Mouse (Mus musculus) CH12.LX (cell line): ENCODE results near the gene Rock2. TPM values are rescaled to one million over a fixed set of nuclear protein-coding genes. Genes with fewer than 3 reads are reported as not detected.

Experiments used
- DNase-seq: peaks from one replicate; pipeline ENCODE4 v3.0.0-alpha.2; 2013; ENCODE audit errors: extremely low read depth
- H3K27ac ChIP-seq: 2 replicates; pipeline ENCODE4 v1.5.1; 2012; ENCODE audit warnings: low read depth, mild to moderate bottlenecking, control low read depth, moderate library complexity; ENCODE audit not compliant: insufficient read depth
- H3K27me3 ChIP-seq: replicated peaks from 2 replicates; pipeline ENCODE3; 2012; ENCODE audit warnings: inconsistent platforms
- H3K36me3 ChIP-seq, 2 experiments: replicated peaks in 1 of 2; 2 replicates each; pipeline versions ENCODE3 to v1.6.1; 2012; ENCODE audit warnings: inconsistent platforms in 1 of 2, low read length in 1 of 2, mild to moderate bottlenecking in 1 of 2, mixed read lengths in 1 of 2, moderate library complexity in 1 of 2; ENCODE audit not compliant: control insufficient read depth in 1 of 2, insufficient read depth in 1 of 2
- H3K4me1 ChIP-seq, 2 experiments: 2 replicates each; pipeline ENCODE4 v1.6.1; 2012; ENCODE audit warnings: inconsistent platforms in 1 of 2, moderate library complexity in 1 of 2; ENCODE audit not compliant: insufficient read depth in 2 of 2, control insufficient read depth in 1 of 2
- H3K4me2 ChIP-seq: 2 replicates; pipeline ENCODE4 v1.6.1; 2012; ENCODE audit warnings: low read depth, mild to moderate bottlenecking, control low read depth; ENCODE audit not compliant: poor library complexity, insufficient read depth, severe bottlenecking
- H3K4me3 ChIP-seq, 3 experiments: fragments of 150-350 bp in 1 of 3; sonication (generic) in 1 of 3; replicated peaks in 1 of 3; 2 replicates each; pipeline versions ENCODE3 to v1.5.1; 2011 to 2012; ENCODE audit warnings: low read depth in 2 of 3, low read length in 2 of 3, mild to moderate bottlenecking in 2 of 3, moderate library complexity in 2 of 3, control low read depth in 1 of 3, improper control_type of control experiment in 1 of 3, inconsistent platforms in 1 of 3, mixed read lengths in 1 of 3; ENCODE audit not compliant: poor library complexity in 1 of 3
- H3K79me2 ChIP-seq: replicated peaks from 2 replicates; pipeline ENCODE4 v1.6.1; 2012; ENCODE audit warnings: mild to moderate bottlenecking, moderate library complexity; ENCODE audit not compliant: control insufficient read depth, poor library complexity, insufficient read depth, severe bottlenecking; ENCODE audit errors: extremely low read depth
- H3K9ac ChIP-seq: 2 replicates; pipeline ENCODE4 v1.6.1; 2012; ENCODE audit warnings: low read depth, mild to moderate bottlenecking, control low read depth, moderate library complexity; ENCODE audit not compliant: insufficient read depth
- H3K9me3 ChIP-seq: replicated peaks from 2 replicates; pipeline ENCODE3; 2012; ENCODE audit warnings: low read length, inconsistent platforms, mixed read lengths
- CHD1 ChIP-seq: IDR thresholded peaks from 2 replicates; pipeline ENCODE4 v1.6.1; 2012; ENCODE audit warnings: low read depth, low read length, improper control_type of control experiment, inconsistent platforms
- CHD2 ChIP-seq: IDR thresholded peaks from 2 replicates; pipeline ENCODE4 v1.6.1; 2011; ENCODE audit warnings: low read length, improper control_type of control experiment
- ELF1 ChIP-seq: IDR thresholded peaks from 2 replicates; pipeline ENCODE4 v1.6.1; 2014; ENCODE audit warnings: low read depth, mild to moderate bottlenecking, inconsistent platforms, low read length, improper control_type of control experiment
- IRF4 ChIP-seq: IDR thresholded peaks from 2 replicates; pipeline ENCODE4 v1.6.1; 2014; ENCODE audit warnings: low read depth, mild to moderate bottlenecking, inconsistent platforms, low read length, improper control_type of control experiment
- JUN ChIP-seq: IDR thresholded peaks from 2 replicates; pipeline ENCODE4 v1.6.1; 2011; ENCODE audit warnings: low read depth, mild to moderate bottlenecking, low read length, improper control_type of control experiment, moderate library complexity; ENCODE audit not compliant: insufficient read depth
- JUND ChIP-seq: conservative IDR thresholded peaks from 2 replicates; pipeline ENCODE4 v1.6.1; 2011; ENCODE audit warnings: low read depth, low read length, improper control_type of control experiment
- KAT2A ChIP-seq: IDR thresholded peaks from 2 replicates; pipeline ENCODE4 v1.6.1; 2012; ENCODE audit warnings: low read length, improper control_type of control experiment, inconsistent platforms; ENCODE audit not compliant: insufficient replicate concordance
- MEF2A ChIP-seq: IDR thresholded peaks from 2 replicates; pipeline ENCODE4 v1.6.1; 2014; ENCODE audit warnings: low read depth, mild to moderate bottlenecking, inconsistent platforms, low read length, improper control_type of control experiment, borderline replicate concordance
- PAX5 ChIP-seq: IDR thresholded peaks from 2 replicates; pipeline ENCODE4 v1.6.1; 2012; ENCODE audit warnings: low read length, inconsistent platforms, mixed read lengths
- RAD21 ChIP-seq: IDR thresholded peaks from 2 replicates; pipeline ENCODE4 v1.6.1; 2011; ENCODE audit warnings: low read depth, mild to moderate bottlenecking, low read length, improper control_type of control experiment, moderate library complexity
- SMC3 ChIP-seq: IDR thresholded peaks from 2 replicates; pipeline ENCODE4 v1.6.1; 2011; ENCODE audit warnings: low read depth, low read length, improper control_type of control experiment
- UBTF ChIP-seq: IDR thresholded peaks from 2 replicates; pipeline ENCODE4 v1.6.1; 2012; ENCODE audit warnings: low read depth, mild to moderate bottlenecking, inconsistent platforms, low read length, improper control_type of control experiment, moderate library complexity
- ZC3H11A ChIP-seq: IDR thresholded peaks from 2 replicates; pipeline ENCODE4 v1.6.1; 2012; ENCODE audit warnings: low read depth, mild to moderate bottlenecking, inconsistent platforms, low read length, improper control_type of control experiment
- ZKSCAN1 ChIP-seq: IDR thresholded peaks from 2 replicates; pipeline ENCODE4 v1.6.1; 2012; ENCODE audit warnings: low read depth, inconsistent platforms, low read length, improper control_type of control experiment, borderline replicate concordance
- ZMIZ1 ChIP-seq: IDR thresholded peaks from 2 replicates; pipeline ENCODE4 v1.6.1; 2012; ENCODE audit warnings: low read depth, mild to moderate bottlenecking, inconsistent platforms, low read length, improper control_type of control experiment
- ZNF384 ChIP-seq: IDR thresholded peaks from 2 replicates; pipeline ENCODE4 v1.6.1; 2012; ENCODE audit warnings: low read depth, low read length, improper control_type of control experiment, inconsistent platforms
- dilution Hi-C: fragments of 300-500 bp; cut with MboI; formaldehyde crosslinking; loops from 2 replicates; pipeline ENCODE4 v1.14.3; 2020; ENCODE audit warnings: low sequenced_read_pairs; ENCODE audit not compliant: extremely low pct_unique_long_range_greater_than_20kb, extremely low pct_ligation_motif_present
- in situ Hi-C: fragments of 300-500 bp; cut with MboI; formaldehyde crosslinking; loops from 3 replicates; pipeline ENCODE4 v1.14.3; 2019; ENCODE audit warnings: low sequenced_read_pairs, low pct_ligation_motif_present, low pct_unique_long_range_greater_than_20kb, mixed read lengths
- polyA plus RNA-seq: library from polyadenylated mRNA; unstranded; fragments of >175 nt; gene quantifications from 2 replicates; pipeline ENCODE4 v1.2.1, GENCODE M21; 2012; ENCODE audit warnings: low read depth; ENCODE audit not compliant: insufficient read length
- total RNA-seq, 2 experiments: library from RNA; depleted of rRNA; stranded (reverse); fragments of 300-350 nt in 1 of 2; fragments of >200 nt in 1 of 2; gene quantifications; 2 replicates each; pipeline ENCODE4 v1.2.3; 2012 to 2014

Rock2 gene
- total and polyA plus RNA-seq, 3 experiments, result 39.1 to 49.9 (median 40.3) TPM

- in situ Hi-C loops (no loop called here), dilution Hi-C loops (no loop called here)
- Histone ChIP-seq H3K27ac (no peak overlapping the region), H3K9ac (no peak overlapping the region), H3K9me3 (no peaks in the 10 kb centered on the region), H3K36me3 (peaks cover 23 to 68% of the 10 kb centered on the region in 2 experiments), H3K4me2 (no peak overlapping the region), H3K79me2 (peaks cover 57% of the 10 kb centered on the region), H3K4me3 (no peak overlapping the region), H3K4me1 (no peaks in the 10 kb centered on the region; a peak in 1 of 4 replicates), H3K27me3 (no peaks in the 10 kb centered on the region)
- TF ChIP-seq ZC3H11A, result no peak
- DNase-seq, result no peak
Measured at GRCm38 (mm10) chr12:16927889-16928288, 33.2 kb downstream of the Rock2 start.

- dilution Hi-C loops (no loop called here), in situ Hi-C loops (no loop called here)
- H3K9ac ChIP-seq, result no peak overlapping the region
- TF ChIP-seq JUN, result no peak
- no peak for TF ChIP-seq CHD1
- no peak for TF ChIP-seq JUND
- TF ChIP-seq SMC3, result no peak
- no peak for TF ChIP-seq CHD2
- TF ChIP-seq ZMIZ1, result no peak
- TF ChIP-seq UBTF, result no peak
- TF ChIP-seq ZC3H11A, result no peak
- TF ChIP-seq KAT2A, result no peak
- no peak for TF ChIP-seq PAX5
- TF ChIP-seq IRF4, result no peak
- no peak for TF ChIP-seq MEF2A
- no peak for TF ChIP-seq ZKSCAN1
- TF ChIP-seq RAD21, result no peak
- TF ChIP-seq ELF1, result no peak
- TF ChIP-seq ZNF384, result no peak
- H3K4me2 ChIP-seq, result no peak overlapping the region
- no peak for DNase-seq
- peaks cover 33% of the 10 kb centered on the region for H3K79me2 ChIP-seq
- H3K27me3 ChIP-seq, result no peaks in the 10 kb centered on the region
- H3K4me3 ChIP-seq, result no peak overlapping the region
- peaks cover 30 to 76% of the 10 kb centered on the region in 2 experiments for H3K36me3 ChIP-seq
- H3K9me3 ChIP-seq, result no peaks in the 10 kb centered on the region
- no peak overlapping the region for H3K27ac ChIP-seq
- H3K4me1 ChIP-seq, result no peaks in the 10 kb centered on the region
Measured at GRCm38 (mm10) chr12:16934423-16934822, 39.7 kb downstream of the Rock2 start.
